Mouse (Mus musculus) forebrain, embryonic 14.5 days (tissue): Measurements from ENCODE around the gene Fyco1. TPM values are rescaled to one million over a fixed set of nuclear protein-coding genes. Genes with fewer than 3 reads are reported as not detected.
"Not testable (repeated sequence)": the region's sequence is repeated elsewhere in the genome, so short reads cannot be mapped to it uniquely, and the experiment has no call there.

ENCODE experiments used
- ATAC-seq: fragments of 200-750 bp; cut with Nextera tagmentation; 2 replicates; pipeline ENCODE4 v1.8.0; 2017; ENCODE audit warnings: mild to moderate bottlenecking, moderate library complexity
- DNase-seq: peaks from one replicate; pipeline ENCODE4 v3.0.0-alpha.2; 2015; ENCODE audit warnings: low spot score
- H3K27ac ChIP-seq: fragments of 300-500 bp; sonication (generic); 2 replicates; pipeline ENCODE4 v1.5.1; 2014; ENCODE audit warnings: low read depth, mild to moderate bottlenecking, control low read depth, low read length, moderate library complexity
- H3K27me3 ChIP-seq: fragments of 300-500 bp; sonication (generic); replicated peaks from 2 replicates; pipeline ENCODE4 v1.6.1; 2014; ENCODE audit warnings: low read length, control low read depth, mixed read lengths; ENCODE audit not compliant: control insufficient read depth, insufficient read depth
- H3K36me3 ChIP-seq: fragments of 300-500 bp; sonication (generic); 2 replicates; pipeline ENCODE4 v1.6.1; 2014; ENCODE audit warnings: low read length, control low read depth; ENCODE audit not compliant: control insufficient read depth, insufficient read depth
- H3K4me1 ChIP-seq: fragments of 300-500 bp; sonication (generic); 2 replicates; pipeline ENCODE4 v1.6.1; 2014; ENCODE audit warnings: antibody characterized with exemption, low read length, control low read depth; ENCODE audit not compliant: control insufficient read depth, insufficient read depth
- H3K4me2 ChIP-seq: fragments of 300-500 bp; sonication (generic); 2 replicates; pipeline ENCODE4 v1.6.1; 2014; ENCODE audit warnings: mild to moderate bottlenecking, control low read depth, low read length
- H3K4me3 ChIP-seq: fragments of 300-500 bp; sonication (generic); 2 replicates; pipeline ENCODE4 v1.5.1; 2014; ENCODE audit warnings: low read depth, low read length, control low read depth
- H3K9ac ChIP-seq: fragments of 300-500 bp; sonication (generic); 2 replicates; pipeline ENCODE4 v1.6.1; 2014; ENCODE audit warnings: mild to moderate bottlenecking, low read length, control low read depth, moderate library complexity
- H3K9me3 ChIP-seq: fragments of 300-500 bp; sonication (generic); replicated peaks from 2 replicates; pipeline ENCODE4 v1.6.1; 2016; ENCODE audit warnings: low read length, control low read depth, mixed read lengths; ENCODE audit not compliant: control insufficient read depth
- WGBS: fragments of 180-500 bp; shearing (Covaris S2); extraction: QIAGEN DNeasy Blood & Tissue Kit; methylation state at CpG from one replicate; pipeline ENCODE4 v1.1.7; 2014; 5-methylcytosine and 5-hydroxymethylcytosine counted together
- polyA plus RNA-seq: library from polyadenylated mRNA; unstranded; fragments of >200 nt; fragmentation: Nextera tagmentation; extraction: Ambion mirVana; gene quantifications from 2 replicates; pipeline ENCODE4 v1.2.1, GENCODE M21; 2014

Fyco1 gene
- polyA plus RNA-seq, 1 experiment from 2014 or later, result 5.2 TPM

GRCm38 (mm10) chr9:123749687-123750086, 102.0 kb downstream of the Fyco1 start:
- H3K4me2 ChIP-seq, DNase-seq, H3K4me3 ChIP-seq, ATAC-seq, H3K4me1 ChIP-seq, H3K27me3 ChIP-seq, H3K27ac ChIP-seq, H3K9me3 ChIP-seq, H3K36me3 ChIP-seq, H3K9ac ChIP-seq: not testable (repeated sequence)
- 91% methylated on average over 7 of the region's 8 CpGs for WGBS

- Histone ChIP-seq H3K4me1 (no peaks in the 10 kb centered on the region), H3K9me3 (no peaks in the 10 kb centered on the region), H3K4me3 (no peak overlapping the region), H3K36me3 (no peaks in the 10 kb centered on the region), H3K27me3 (no peaks in the 10 kb centered on the region), H3K27ac (no peak overlapping the region), H3K4me2 (no peak overlapping the region), H3K9ac (no peak overlapping the region)
- ATAC-seq, result no peak
- no peak for DNase-seq
- 88% methylated on average over 4 of the region's 4 CpGs for WGBS
Measured at GRCm38 (mm10) chr9:123740799-123741198, 110.9 kb downstream of the Fyco1 start.

Other genes with a start within 250 kb of the Fyco1 start
- gene Slc6a20b, start 219.3 kb downstream of the Fyco1 start, polyA plus RNA-seq, result 0.09 and 0.10 TPM in 2 replicates
- 0.08 and 0.33 TPM in 2 replicates for gene Ccr9, start 173.5 kb downstream of the Fyco1 start, polyA plus RNA-seq
- 5.0 and 9.3 TPM in 2 replicates for gene Slc6a20a, start 173.0 kb downstream of the Fyco1 start, polyA plus RNA-seq
- 62.5 and 63.6 TPM in 2 replicates for gene Lztfl1, start 134.2 kb downstream of the Fyco1 start, polyA plus RNA-seq
- 0.09 TPM in 1 of 2 replicates, not detected in the other for gene Cxcr6, start 45.4 kb downstream of the Fyco1 start, polyA plus RNA-seq
- gene Xcr1, start 10.1 kb upstream of the Fyco1 start, polyA plus RNA-seq, result 0.06 and 0.09 TPM in 2 replicates
- gene Ccr1, start 116.8 kb upstream of the Fyco1 start, polyA plus RNA-seq, result 1.0 and 1.1 TPM in 2 replicates
- not detected in 2 replicates for gene Ccr1l1, start 126.5 kb upstream of the Fyco1 start, polyA plus RNA-seq
- gene Ccr3, start 170.1 kb upstream of the Fyco1 start, polyA plus RNA-seq, result not detected in 2 replicates